Mouse (Mus musculus) brain, embryonic 14.5 days (tissue): ENCODE results near the gene Lamb3. TPM values are rescaled to one million over a fixed set of nuclear protein-coding genes. Genes with fewer than 3 reads are reported as not detected.

Experiments
- DNase-seq: peaks from one replicate; pipeline ENCODE4 v3.0.0-alpha.2; 2011; ENCODE audit warnings: low read depth
- CTCF ChIP-seq: fragments of 200-500 bp; IDR thresholded peaks from 2 replicates; pipeline ENCODE4 v1.5.1; 2012; ENCODE audit warnings: inconsistent platforms, mild to moderate bottlenecking, moderate library complexity, borderline replicate concordance; ENCODE audit not compliant: insufficient read depth, insufficient read length; ENCODE audit errors: extremely low read depth
- POLR2A ChIP-seq: fragments of 200-500 bp; IDR thresholded peaks from 2 replicates; pipeline ENCODE4 v1.6.1; 2012; ENCODE audit warnings: mild to moderate bottlenecking, inconsistent platforms, borderline replicate concordance; ENCODE audit not compliant: poor library complexity, insufficient read depth, insufficient read length, severe bottlenecking; ENCODE audit errors: extremely low read depth
- polyA plus RNA-seq: library from polyadenylated mRNA; depleted of rRNA; stranded (reverse); fragments of >200 nt; gene quantifications from 2 replicates; pipeline ENCODE4 v1.2.3, GENCODE M21; 2012

Lamb3 gene
- polyA plus RNA-seq, 1 experiment, result 0.67 TPM

GRCm38 (mm10) chr1:193315705-193316357 lies 108.3 kb downstream of the Lamb3 start:
- DNase-seq, result peak; percentile 51
- TF ChIP-seq CTCF, result no peak
- TF ChIP-seq POLR2A, result no peak

DNA sequence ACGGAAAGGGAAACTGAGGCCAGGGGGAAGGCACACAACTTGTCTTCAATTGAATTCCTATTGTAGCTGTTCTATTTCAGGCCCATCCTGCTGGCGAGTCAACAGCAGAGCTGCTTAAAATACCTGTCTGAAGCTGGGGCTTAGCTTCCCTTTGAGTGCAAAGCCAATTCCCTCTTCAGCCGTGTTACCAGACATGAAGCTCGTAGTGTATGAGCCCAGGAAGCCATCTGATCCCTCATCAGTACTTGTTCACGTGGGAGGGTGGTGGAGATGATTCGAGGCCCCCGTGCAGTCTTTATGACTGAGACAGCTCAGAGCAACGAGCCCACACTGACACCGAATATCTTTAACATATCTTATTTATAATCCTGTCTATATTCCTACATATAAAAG lies 108.9 kb downstream of the Lamb3 start:
- no peak for DNase-seq

GRCm38 (mm10) chr1:193317159-193317559 lies 109.7 kb downstream of the Lamb3 start:
- no peak for TF ChIP-seq CTCF
- TF ChIP-seq POLR2A, result no peak
- DNase-seq, result peak; percentile 77

More for the DNA sequence above, 108.9 kb downstream of the Lamb3 start:
- no peak for TF ChIP-seq POLR2A
- no peak for TF ChIP-seq CTCF

DNA sequence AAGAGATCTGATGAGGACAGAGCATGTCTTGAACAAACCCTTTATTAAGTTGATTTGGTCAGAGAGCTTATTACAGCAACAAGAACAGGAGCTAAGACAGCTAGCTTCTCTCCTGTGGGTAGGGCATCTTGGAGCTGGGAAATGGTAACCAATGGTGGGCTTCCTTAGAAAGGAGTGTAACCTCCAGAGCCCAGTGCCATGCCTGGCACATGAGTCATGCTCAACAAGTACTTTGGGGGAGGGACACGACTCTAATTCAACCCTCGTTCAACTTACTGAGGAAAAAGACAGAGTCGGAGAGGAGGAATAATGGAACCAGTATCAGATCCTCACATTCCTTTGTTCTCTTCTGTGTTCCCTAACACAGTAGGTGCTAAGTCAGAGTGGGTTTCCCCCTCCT lies 112.2 kb downstream of the Lamb3 start:
- no peak for DNase-seq
- TF ChIP-seq CTCF (no peak), POLR2A (no peak)

DNA sequence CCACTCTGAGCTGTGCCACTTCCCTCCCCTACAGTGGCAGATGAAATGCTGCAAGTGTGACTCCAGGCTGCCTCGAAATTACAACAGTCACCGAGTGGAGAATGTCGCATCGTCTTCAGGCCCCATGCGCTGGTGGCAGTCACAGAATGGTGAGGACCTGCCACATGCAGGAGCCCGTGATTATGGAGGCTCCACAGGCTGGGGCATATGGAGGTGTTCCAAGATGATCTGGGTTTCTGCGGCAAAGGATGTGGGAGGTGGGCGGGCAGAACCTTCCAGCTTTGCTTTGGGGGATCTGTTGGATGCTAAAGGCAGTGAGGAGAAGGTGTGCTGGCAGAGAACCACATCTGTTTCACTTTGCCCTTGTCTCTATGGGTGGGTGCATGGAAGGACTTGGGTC lies 112.9 kb downstream of the Lamb3 start:
- no peak for TF ChIP-seq CTCF
- TF ChIP-seq POLR2A, result no peak
- no peak for DNase-seq

DNA sequence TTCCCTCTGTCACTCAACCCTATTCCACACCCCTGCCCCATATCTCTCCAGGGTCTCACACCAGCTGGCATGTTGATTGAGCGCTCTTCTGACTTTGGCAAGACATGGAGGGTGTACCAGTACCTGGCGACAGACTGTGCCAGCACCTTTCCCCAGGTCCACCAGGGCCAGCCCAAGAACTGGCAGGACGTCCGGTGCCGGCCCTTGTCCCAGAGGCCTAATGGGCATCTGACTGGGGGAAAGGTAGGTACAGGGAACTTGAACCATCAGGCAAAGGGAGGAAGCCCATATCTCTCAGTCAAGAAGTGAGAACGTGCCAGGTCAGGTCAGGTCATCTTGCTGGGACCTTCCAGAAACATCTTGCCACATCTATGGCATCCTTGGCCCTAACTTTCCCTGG lies 116.2 kb downstream of the Lamb3 start:
- DNase-seq, result no peak
- no peak for TF ChIP-seq POLR2A
- TF ChIP-seq CTCF, result no peak

DNA sequence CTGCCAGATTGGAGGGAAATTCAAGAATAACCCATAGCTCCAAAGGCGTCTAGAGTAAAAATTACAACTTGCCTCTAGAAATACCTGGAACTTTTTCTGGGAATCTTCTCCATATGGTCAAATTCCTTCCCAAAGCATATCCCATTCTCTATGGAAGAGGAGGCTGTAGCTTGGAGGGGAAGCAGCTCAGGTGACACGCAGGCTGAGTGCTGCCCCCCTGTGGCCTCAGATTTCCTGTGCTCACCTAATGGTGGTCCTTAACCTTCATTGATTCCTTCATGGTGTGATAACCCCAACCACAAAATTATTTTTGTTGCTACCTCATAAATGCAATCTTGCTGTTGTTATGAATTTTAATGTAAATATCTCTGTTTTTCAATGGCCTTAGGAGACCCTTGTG lies 116.7 kb downstream of the Lamb3 start:
- no peak for TF ChIP-seq POLR2A
- peak; percentile 66 for TF ChIP-seq CTCF
- DNase-seq, result peak; percentile 46

GRCm38 (mm10) chr1:193325891-193326290 lies 118.4 kb downstream of the Lamb3 start:
- DNase-seq, result no peak
- TF ChIP-seq POLR2A (no peak), CTCF (no peak)

GRCm38 (mm10) chr1:193326456-193327145 lies 119.1 kb downstream of the Lamb3 start:
- TF ChIP-seq CTCF, result no peak
- no peak for TF ChIP-seq POLR2A
- DNase-seq, result no peak

GRCm38 (mm10) chr1:193327216-193327615 lies 119.7 kb downstream of the Lamb3 start:
- no peak for TF ChIP-seq CTCF
- no peak for TF ChIP-seq POLR2A
- DNase-seq, result peak; percentile 38

GRCm38 (mm10) chr1:193327686-193328085 lies 120.2 kb downstream of the Lamb3 start:
- no peak for DNase-seq
- TF ChIP-seq POLR2A (no peak), CTCF (no peak)

DNA sequence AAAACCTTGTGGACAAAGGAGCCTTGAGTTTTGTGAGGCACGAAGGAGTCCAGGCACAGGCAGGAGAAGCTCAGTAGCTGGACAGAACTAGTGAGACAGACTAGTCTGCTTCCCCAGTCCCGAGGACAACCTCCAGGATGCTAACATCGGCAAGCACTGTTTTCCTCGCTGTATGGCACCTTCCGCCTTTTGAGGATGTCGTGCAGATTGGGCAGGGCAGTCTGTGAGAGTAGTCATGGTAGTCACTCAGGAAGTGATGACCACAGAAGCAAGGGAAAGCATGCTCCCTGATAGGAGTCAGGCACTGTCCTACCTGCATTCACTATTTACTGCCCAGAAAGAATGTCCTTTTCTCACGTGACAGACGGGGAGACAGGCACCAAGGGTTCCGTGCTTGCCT lies 122.1 kb downstream of the Lamb3 start:
- TF ChIP-seq CTCF, result no peak
- no peak for TF ChIP-seq POLR2A
- no peak for DNase-seq

- peak; percentile 81 for TF ChIP-seq CTCF
- no peak for TF ChIP-seq POLR2A
- DNase-seq, result peak; percentile 95
Measured at GRCm38 (mm10) chr1:193330172-193330571, 122.7 kb downstream of the Lamb3 start.
